ENCODE assay signal across 8 mouse cellular contexts in genomic region chr11:7064484-7065185, GRCm38 (mm10). TPM values are rescaled to one million over a fixed set of nuclear protein-coding genes. Genes with fewer than 3 reads are reported as not detected.
DNase-seq lines count a peak whose midpoint lies in the region; ATAC-seq lines count a peak whose summit lies in the region.

No protein-coding gene starts in this region.

- DNase-seq in heart, adult 9 months (ENCODE audit: low spot score in 2 of 2), result no peak
- peak; percentile 80 for DNase-seq in cerebellum, adult 9-11 months
- DNase-seq in hindbrain, embryonic 11.5 days (ENCODE audit: low spot score), result peak; percentile 44
- DNase-seq in liver, result peak; percentile 10
- DNase-seq in spleen, postnatal 10 days (ENCODE audit: low spot score in 2 of 2), result no peak
- no peak for DNase-seq in frontal cortex, postnatal 10 days (ENCODE audit: low spot score in 2 of 2)
- DNase-seq in thymus, postnatal 36 days, result no peak

- WGBS in heart, embryonic 11.5 days (ENCODE audit: insufficient replicate concordance), result 4% methylated on average over 26 of the region's 26 CpGs
- WGBS in hindbrain, embryonic 11.5 days, result 3% methylated on average over 26 of the region's 26 CpGs

- no peaks in the 10 kb centered on the region for H3K36me3 ChIP-seq in heart, embryonic 11.5 days (ENCODE audit: control insufficient read depth, insufficient read depth, low read length)
- no peaks in the 10 kb centered on the region for H3K36me3 ChIP-seq in hindbrain, embryonic 11.5 days (ENCODE audit: control insufficient read depth, insufficient read depth, low read length)

- H3K27ac ChIP-seq in heart, embryonic 11.5 days (ENCODE audit: low read depth, low read length), result no peak overlapping the region
- H3K27ac ChIP-seq in hindbrain, embryonic 11.5 days (ENCODE audit: low read depth, low read length), result no peak overlapping the region

- peaks cover 11% of the 10 kb centered on the region for H3K4me1 ChIP-seq in heart, embryonic 11.5 days (ENCODE audit: control insufficient read depth, insufficient read depth, low read length)
- peaks cover 6% of the 10 kb centered on the region for H3K4me1 ChIP-seq in hindbrain, embryonic 11.5 days (replicated peaks; ENCODE audit: control insufficient read depth, insufficient read depth, low read length)

- no peak overlapping the region for H3K9ac ChIP-seq in heart, embryonic 11.5 days (ENCODE audit: low read depth, low read length)
- H3K9ac ChIP-seq in hindbrain, embryonic 11.5 days (ENCODE audit: low read depth, low read length), result no peak overlapping the region

- H3K9me3 ChIP-seq in heart, embryonic 11.5 days (replicated peaks; ENCODE audit: control insufficient read depth, low read length), result no peaks in the 10 kb centered on the region
- H3K9me3 ChIP-seq in hindbrain, embryonic 11.5 days (ENCODE audit: control insufficient read depth, low read length), result no peaks in the 10 kb centered on the region

- peak overlapping the region; percentile 59 for H3K4me3 ChIP-seq in heart, embryonic 11.5 days (ENCODE audit: low read depth, low read length)
- H3K4me3 ChIP-seq in hindbrain, embryonic 11.5 days (ENCODE audit: low read depth, low read length), result peak overlapping the region; percentile 62

- H3K27me3 ChIP-seq in heart, embryonic 11.5 days (ENCODE audit: control insufficient read depth, insufficient read depth, low read length), result peaks cover 51% of the 10 kb centered on the region
- peaks cover 33% of the 10 kb centered on the region for H3K27me3 ChIP-seq in hindbrain, embryonic 11.5 days (ENCODE audit: control insufficient read depth, insufficient read depth, low read length)

- H3K4me2 ChIP-seq in heart, embryonic 11.5 days, result peak overlapping the region; percentile 91
- H3K4me2 ChIP-seq in hindbrain, embryonic 11.5 days (replicated peaks; ENCODE audit: low read depth, low read length), result peak overlapping the region; percentile 97

- ATAC-seq in heart, embryonic 11.5 days (replicated peaks; ENCODE audit: insufficient number of reproducible peaks, low FRiP score, low TSS enrichment), result no peak
- ATAC-seq in hindbrain, embryonic 11.5 days (ENCODE audit: low FRiP score), result 0 out of 2 replicates have a peak, but pooled peaks have one; percentile 14

RNA-seq across cellular contexts. Expression of gene Adcy1, which starts 1.3 kb away (rescaled TPM):
- 1.9 and 2.5 TPM in 2 replicates for polyA plus RNA-seq in heart, embryonic 11.5 days (2014; fragmentation: Nextera tagmentation; extraction: Ambion mirVana)
- 1.8 and 2.0 TPM in 2 replicates for polyA plus RNA-seq in hindbrain, embryonic 11.5 days (2014; fragmentation: Nextera tagmentation; extraction: Ambion mirVana)

Comparison
In these comparisons a context has a peak if more than half of its experiments do, and no peak if none do; other contexts are left out.
1. DNase-seq: peak in cerebellum, adult 9-11 months (single experiment), hindbrain, embryonic 11.5 days (single experiment) and liver (single experiment); none in heart, adult 9 months (0 of 2), spleen, postnatal 10 days (0 of 2), frontal cortex, postnatal 10 days (0 of 2) and thymus, postnatal 36 days (0 of 2).